Mouse (Mus musculus): ENCODE results near the gene Ccr7. TPM values are rescaled to one million over a fixed set of nuclear protein-coding genes. Genes with fewer than 3 reads are reported as not detected.

The Ccr7 gene
- total and polyA plus RNA-seq, 3 experiments, result 203 to 306 (median 241) TPM

DNA sequence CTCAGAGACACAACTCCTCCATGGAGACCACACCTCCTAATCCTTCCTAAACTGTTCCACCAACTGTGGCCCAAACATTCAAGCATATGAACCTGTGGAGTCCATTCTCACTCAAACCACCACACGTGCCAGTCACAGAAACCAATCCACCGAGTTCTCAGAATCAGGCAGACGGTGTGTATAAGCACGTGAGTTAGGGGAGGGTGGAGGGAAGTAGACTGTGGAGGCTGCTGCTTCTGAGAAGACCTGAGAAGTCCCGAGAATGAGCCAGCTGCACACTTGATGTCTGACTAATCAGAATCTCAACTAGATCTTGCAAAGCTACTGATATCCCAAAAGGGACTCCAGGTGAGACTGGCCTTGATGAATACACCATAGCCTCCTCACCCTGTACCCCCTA, 25.2 kb upstream of the Ccr7 start:
- Histone ChIP-seq H3K27ac (ENCODE audit: insufficient read depth, low read depth) (no peak overlapping the region), H3K9ac (ENCODE audit: insufficient read depth, low read depth) (no peak overlapping the region), H3K4me2 (ENCODE audit: insufficient read depth, low read depth, poor library complexity, severe bottlenecking) (no peak overlapping the region), H3K4me1 (ENCODE audit: control insufficient read depth in 1 of 2, insufficient read depth in 2 of 2) (peaks cover 25 to 74% of the 10 kb centered on the region in 2 experiments), H3K36me3 (replicated peaks in 1 of 2; ENCODE audit: control insufficient read depth in 1 of 2, insufficient read depth in 1 of 2, low read length in 1 of 2) (peaks cover 0 to 19% of the 10 kb centered on the region in 2 experiments), H3K9me3 (replicated peaks; ENCODE audit: low read length) (peaks cover 17% of the 10 kb centered on the region), H3K79me2 (replicated peaks; ENCODE audit: control insufficient read depth, extremely low read depth, insufficient read depth, poor library complexity, severe bottlenecking) (no peaks in the 10 kb centered on the region), H3K27me3 (replicated peaks) (no peaks in the 10 kb centered on the region), H3K4me3 (replicated peaks in 1 of 3; ENCODE audit: low read depth in 2 of 3, low read length in 2 of 3, poor library complexity in 1 of 3) (no peak overlapping the region)
- no peak for DNase-seq (ENCODE audit: extremely low read depth)
- in situ Hi-C loops (cut with MboI; ENCODE audit: low pct_ligation_motif_present, low pct_unique_long_range_greater_than_20kb, low sequenced_read_pairs) (no loop called here), dilution Hi-C loops (cut with MboI; ENCODE audit: extremely low pct_ligation_motif_present, extremely low pct_unique_long_range_greater_than_20kb, low sequenced_read_pairs) (no loop called here)
- TF ChIP-seq MAZ (IDR thresholded peaks at IDR 0.05; ENCODE audit: low read depth, low read length) (no peak), BHLHE40 (IDR thresholded peaks at IDR 0.05; ENCODE audit: low read depth, low read length) (peak; percentile 65), CHD1 (IDR thresholded peaks at IDR 0.05; ENCODE audit: low read depth, low read length) (no peak)

DNA sequence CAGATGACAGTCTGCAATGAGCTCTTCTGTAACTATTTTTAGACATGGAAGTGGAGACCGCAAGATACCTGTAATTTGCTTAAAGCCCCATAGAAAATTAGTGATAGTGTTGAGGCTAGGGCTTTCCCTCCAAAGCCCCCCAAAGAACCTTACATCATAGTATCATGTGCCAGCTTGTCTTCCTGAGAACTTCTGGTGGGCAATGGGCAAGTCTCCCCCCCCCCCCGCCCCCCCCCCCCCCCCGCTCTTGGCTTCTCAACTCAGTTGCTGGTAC, 23.0 kb upstream of the Ccr7 start:
- in situ Hi-C loops (cut with MboI; ENCODE audit: low pct_ligation_motif_present, low pct_unique_long_range_greater_than_20kb, low sequenced_read_pairs), result no loop called here
- peak overlapping the region; percentile 23; the same call in 1 of the 2 replicates for H3K9ac ChIP-seq (ENCODE audit: insufficient read depth, low read depth)
- H3K4me1 ChIP-seq (ENCODE audit: control insufficient read depth in 1 of 2, insufficient read depth in 2 of 2), result peaks cover 25 to 61% of the 10 kb centered on the region in 2 experiments
- H3K36me3 ChIP-seq (replicated peaks in 1 of 2; ENCODE audit: control insufficient read depth in 1 of 2, insufficient read depth in 1 of 2, low read length in 1 of 2), result peaks cover 9 to 26% of the 10 kb centered on the region in 2 experiments
- H3K27ac ChIP-seq (ENCODE audit: insufficient read depth, low read depth), result peak overlapping the region; percentile 96
- H3K9me3 ChIP-seq (replicated peaks; ENCODE audit: low read length), result peaks cover 21% of the 10 kb centered on the region
- no peak overlapping the region for H3K4me3 ChIP-seq (replicated peaks in 1 of 3; ENCODE audit: low read depth in 2 of 3, low read length in 2 of 3, poor library complexity in 1 of 3)
- dilution Hi-C loops (cut with MboI; ENCODE audit: extremely low pct_ligation_motif_present, extremely low pct_unique_long_range_greater_than_20kb, low sequenced_read_pairs), result no loop called here
- H3K79me2 ChIP-seq (replicated peaks; ENCODE audit: control insufficient read depth, extremely low read depth, insufficient read depth, poor library complexity, severe bottlenecking), result no peaks in the 10 kb centered on the region
- peak; percentile 75 for DNase-seq (ENCODE audit: extremely low read depth)
- TF ChIP-seq MAFK (IDR thresholded peaks at IDR 0.05; ENCODE audit: insufficient replicate concordance, low read length) (0 out of 2 replicates have a peak, but pooled peaks have one; percentile 29), CHD2 (IDR thresholded peaks at IDR 0.05; ENCODE audit: low read length) (0 out of 2 replicates have a peak, but pooled peaks have one; percentile 16), MAZ (IDR thresholded peaks at IDR 0.05; ENCODE audit: low read depth, low read length) (peak; percentile 89), MEF2A (IDR thresholded peaks at IDR 0.05; ENCODE audit: borderline replicate concordance, low read depth, low read length) (peak; percentile 98), IRF4 (IDR thresholded peaks at IDR 0.05; ENCODE audit: low read depth, low read length) (no peak), NELFE (IDR thresholded peaks at IDR 0.05; ENCODE audit: low read depth, low read length) (peak; percentile 11; the same call in 1 of the 2 replicates), KAT2A (IDR thresholded peaks at IDR 0.05; ENCODE audit: insufficient replicate concordance, low read length) (no peak), EP300 (IDR thresholded peaks at IDR 0.05; ENCODE audit: low read length) (peak; percentile 29), ETS1 (conservative IDR thresholded peaks at IDR 0.05; ENCODE audit: low read depth, low read length) (peak; percentile 90), JUN (IDR thresholded peaks at IDR 0.05; ENCODE audit: insufficient read depth, low read depth, low read length) (0 out of 2 replicates have a peak, but pooled peaks have one; percentile 28), TCF12 (IDR thresholded peaks at IDR 0.05; ENCODE audit: low read depth, low read length) (0 out of 2 replicates have a peak, but pooled peaks have one; percentile 39), ELF1 (IDR thresholded peaks at IDR 0.05; ENCODE audit: low read depth, low read length) (0 out of 2 replicates have a peak, but pooled peaks have one; percentile 2), BHLHE40 (IDR thresholded peaks at IDR 0.05; ENCODE audit: low read depth, low read length) (peak; percentile 83), POLR2A (IDR thresholded peaks at IDR 0.05; ENCODE audit: low read depth, low read length) (no peak), ZC3H11A (IDR thresholded peaks at IDR 0.05; ENCODE audit: low read depth, low read length) (no peak)
- H3K4me2 ChIP-seq (ENCODE audit: insufficient read depth, low read depth, poor library complexity, severe bottlenecking), result peak overlapping the region; percentile 85
- no peaks in the 10 kb centered on the region for H3K27me3 ChIP-seq (replicated peaks)
